Mouse (Mus musculus) liver, adult 2 months (tissue): ENCODE data around the gene Ccdc149.

Experiments used
- CTCF ChIP-seq: fragments of 200-500 bp; IDR thresholded peaks from 2 replicates; pipeline ENCODE4 v1.5.1; 2011; ENCODE audit warnings: low read depth, low read length, control low read depth
- POLR2A ChIP-seq: fragments of 200-500 bp; IDR thresholded peaks from 2 replicates; pipeline ENCODE4 v1.6.1; 2011; ENCODE audit warnings: low read length, control low read depth; ENCODE audit not compliant: insufficient read depth; ENCODE audit errors: extremely low read depth

GRCm38 (mm10) chr5:52415193-52415592, 56.1 kb downstream of the Ccdc149 start:
- TF ChIP-seq POLR2A, result no peak
- TF ChIP-seq CTCF, result no peak
